Mouse (Mus musculus): ENCODE measurements around the gene Mfap4.

Mfap4 gene

DNA sequence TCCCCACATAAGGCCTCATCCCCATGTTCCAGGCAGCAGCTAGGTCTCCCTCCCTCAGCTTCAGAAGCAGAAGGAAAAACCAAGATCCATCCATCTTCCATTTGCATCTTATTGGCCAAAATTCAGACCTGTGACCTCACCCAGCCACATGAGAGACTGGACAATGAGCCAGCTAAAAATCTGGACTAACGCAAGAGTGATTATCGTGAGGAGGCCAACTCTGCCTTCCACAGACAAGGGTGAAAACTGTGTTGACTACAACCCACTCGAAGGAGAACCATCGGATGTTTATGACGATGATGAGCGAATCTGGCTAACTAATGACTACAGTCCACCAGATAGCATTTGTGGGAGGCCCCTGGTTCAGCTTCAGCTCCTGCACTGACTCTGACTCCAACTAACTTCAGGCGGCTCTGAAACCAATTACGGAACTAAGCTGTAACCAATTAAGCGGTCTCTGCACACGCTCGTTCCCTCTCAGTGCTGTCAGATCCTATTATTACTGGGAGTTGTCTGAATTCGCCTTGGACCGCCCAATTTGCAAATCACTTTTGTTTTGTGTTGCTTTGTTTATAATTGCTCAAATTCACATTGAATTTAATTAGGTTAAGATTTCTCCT is 1.9 kb upstream of the Mfap4 start:
- no peak for DNase-seq (ENCODE audit: low read depth, low spot score)

DNA sequence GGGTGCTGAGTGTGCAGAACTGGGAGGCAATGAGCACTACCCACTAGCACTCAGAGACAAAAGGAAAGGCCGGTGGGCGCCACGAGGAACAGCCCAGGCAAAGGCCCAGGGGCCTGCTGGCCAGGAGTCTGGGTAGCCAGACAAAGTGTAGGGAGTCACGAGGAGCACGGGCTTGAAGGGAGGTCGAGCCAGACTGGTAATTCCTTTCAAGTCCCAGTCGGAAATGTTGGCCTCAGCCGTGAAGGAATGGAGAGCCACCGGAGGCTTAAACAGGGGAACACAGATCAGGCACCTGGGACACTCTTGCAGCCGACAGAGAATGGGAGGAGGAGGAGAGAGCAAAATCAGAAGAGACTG is 997 bp upstream of the Mfap4 start:
- DNase-seq (ENCODE audit: low read depth, low spot score), result no peak

DNA sequence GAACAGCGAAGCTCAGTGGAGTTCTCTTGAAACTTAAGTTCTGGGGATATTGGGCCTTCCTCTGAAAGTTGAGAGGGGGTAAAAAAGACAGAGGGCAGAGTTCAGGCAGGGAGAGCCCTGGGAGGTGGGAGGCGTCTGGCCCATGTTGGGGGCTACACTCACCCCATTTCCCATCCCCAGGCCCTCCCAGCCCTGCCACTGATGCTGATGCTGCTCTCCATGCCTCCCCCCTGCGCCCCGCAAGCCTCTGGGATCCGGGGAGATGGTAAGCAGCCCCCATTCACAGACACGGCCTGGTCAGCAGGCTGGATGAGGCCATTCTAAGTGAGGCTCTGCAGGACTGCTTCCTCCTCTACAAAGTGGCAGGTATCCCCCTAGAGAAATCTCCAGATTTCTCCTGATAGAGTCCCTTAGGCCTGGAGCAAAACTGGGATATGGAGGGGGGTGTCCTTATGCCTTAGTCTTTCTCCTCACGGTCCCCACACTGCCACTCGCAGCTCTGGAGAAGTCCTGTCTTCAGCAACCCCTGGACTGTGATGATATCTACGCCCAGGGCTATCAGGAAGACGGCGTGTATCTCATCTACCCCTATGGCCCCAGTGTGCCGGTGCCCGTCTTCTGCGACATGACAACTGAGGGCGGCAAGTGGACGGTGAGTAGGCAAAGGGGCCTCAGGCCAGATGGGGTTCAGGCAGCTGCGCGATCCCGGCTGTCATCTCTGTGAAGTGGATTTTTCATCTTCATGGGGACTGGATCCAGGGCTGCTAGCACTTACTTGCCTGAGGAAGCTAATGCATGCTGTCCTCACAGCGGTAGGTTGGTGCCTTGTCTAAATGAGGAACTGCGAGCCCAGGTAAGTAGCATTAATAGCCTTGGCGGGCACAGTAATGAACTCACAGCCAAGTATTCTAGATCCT is 568 bp downstream of the Mfap4 start:
- DNase-seq (ENCODE audit: low read depth, low spot score), result no peak

DNA sequence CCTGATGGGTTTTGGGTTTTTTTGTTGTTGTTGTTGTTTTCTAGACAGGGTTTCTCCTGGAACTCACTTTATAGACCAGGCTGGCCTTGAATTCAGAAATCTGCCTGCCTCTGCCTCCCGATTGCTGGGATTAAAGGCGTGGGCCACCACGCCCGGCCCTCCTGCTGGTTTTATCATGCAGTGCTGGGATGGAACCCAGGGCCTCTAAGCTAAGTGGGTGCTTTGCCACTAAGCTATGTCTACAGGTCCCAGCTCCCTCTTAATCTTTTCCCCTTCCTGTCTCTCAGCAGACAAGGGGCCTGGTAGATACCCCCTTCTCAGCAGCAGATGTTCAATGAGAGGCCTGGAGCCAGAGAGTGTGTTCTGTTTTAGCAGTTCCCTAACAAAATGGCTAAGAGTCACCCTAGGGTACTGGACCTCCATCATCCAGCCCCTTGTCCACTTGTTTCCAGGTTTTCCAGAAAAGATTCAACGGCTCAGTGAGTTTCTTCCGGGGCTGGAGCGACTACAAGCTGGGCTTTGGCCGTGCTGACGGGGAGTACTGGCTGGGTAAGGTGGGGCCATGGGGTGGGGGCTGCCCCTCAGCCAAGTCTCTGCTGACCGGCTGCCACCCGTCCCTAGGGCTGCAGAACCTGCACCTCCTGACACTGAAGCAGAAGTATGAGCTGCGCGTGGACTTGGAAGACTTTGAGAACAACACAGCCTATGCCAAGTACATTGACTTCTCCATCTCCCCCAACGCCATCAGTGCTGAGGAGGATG is 1.4 kb downstream of the Mfap4 start:
- no peak for DNase-seq (ENCODE audit: low read depth, low spot score)

DNA sequence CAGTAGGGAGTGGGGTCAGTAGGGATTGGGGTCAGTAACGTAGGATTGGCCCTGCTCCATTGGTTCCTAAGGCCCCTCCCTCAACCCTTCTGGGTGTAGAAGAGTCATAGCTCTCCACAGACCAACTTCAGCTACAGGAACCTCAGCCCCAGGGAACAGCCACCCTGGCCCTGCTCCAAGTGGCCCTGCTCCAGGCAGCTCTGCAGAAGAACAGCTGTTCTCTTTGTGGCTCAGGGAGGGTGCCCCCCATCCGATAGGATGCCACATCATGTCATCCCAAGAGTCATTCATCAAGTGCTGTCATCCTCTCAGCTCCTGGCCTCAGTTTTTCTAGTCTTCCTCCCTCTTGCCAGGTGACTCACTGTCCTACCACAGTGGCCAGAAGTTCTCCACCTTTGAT is 2.2 kb downstream of the Mfap4 start:
- no peak for DNase-seq (ENCODE audit: low read depth, low spot score)

DNA sequence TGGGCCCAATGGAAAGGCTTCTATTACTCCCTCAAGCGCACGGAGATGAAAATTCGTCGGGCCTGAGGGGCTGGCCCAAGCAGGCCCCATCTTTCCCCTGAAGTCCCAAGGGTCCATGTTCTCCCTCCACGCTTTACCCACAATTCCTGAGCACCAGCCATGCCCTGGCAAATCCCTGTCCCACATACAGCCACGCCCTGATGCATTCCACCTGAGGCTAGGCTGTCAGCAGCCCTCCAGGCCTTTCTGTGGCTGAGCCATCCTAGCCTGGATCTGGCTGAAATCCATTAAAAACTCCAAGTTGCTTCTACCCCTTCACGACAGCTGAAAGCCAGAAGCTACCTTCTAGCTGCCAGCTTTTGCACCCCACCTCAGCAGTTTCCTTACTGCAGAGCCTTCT is 2.7 kb downstream of the Mfap4 start:
- no peak for DNase-seq (ENCODE audit: low read depth, low spot score)

DNA sequence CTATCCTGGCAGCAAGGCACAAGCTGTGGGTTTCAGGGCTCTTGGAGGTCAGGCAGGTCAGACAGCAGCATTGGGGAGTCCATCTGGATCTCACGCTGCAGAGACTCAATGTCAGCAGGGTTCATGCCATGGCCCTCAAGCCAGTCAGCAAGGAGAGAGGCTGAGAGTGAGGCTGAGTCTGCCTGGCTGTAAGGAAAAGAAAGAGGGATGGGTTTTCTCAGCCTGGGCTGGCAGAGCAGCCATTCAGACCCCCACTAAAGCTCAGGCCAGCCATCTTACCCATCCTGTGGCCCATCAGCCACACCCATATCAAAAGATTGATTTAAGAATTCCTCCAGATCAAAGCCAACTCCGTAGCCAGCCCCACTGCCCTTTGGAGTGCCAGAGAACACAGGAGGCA is 3.9 kb downstream of the Mfap4 start:
- DNase-seq (ENCODE audit: low read depth, low spot score), result no peak

DNA sequence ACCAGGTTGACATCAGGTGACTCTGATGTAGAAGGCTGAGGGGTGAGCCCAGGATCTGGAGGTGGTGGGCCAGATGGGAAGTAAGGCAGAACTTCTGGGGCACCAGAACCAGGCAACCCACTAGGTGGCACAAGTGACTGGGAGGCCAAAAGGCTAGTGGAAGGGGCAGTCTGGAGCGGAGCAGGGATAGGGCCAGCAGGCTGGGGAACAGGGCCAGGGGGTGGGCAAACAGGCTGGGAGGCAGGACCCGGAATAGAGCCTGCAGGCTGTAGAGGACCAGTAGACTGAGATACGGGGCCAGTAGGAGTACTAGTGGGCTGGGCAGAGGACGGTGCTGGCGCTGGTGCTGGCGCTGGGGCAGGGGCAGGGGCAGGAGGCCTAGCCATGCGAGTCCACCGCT is 4.6 kb downstream of the Mfap4 start:
- no peak for DNase-seq (ENCODE audit: low read depth, low spot score)

DNA sequence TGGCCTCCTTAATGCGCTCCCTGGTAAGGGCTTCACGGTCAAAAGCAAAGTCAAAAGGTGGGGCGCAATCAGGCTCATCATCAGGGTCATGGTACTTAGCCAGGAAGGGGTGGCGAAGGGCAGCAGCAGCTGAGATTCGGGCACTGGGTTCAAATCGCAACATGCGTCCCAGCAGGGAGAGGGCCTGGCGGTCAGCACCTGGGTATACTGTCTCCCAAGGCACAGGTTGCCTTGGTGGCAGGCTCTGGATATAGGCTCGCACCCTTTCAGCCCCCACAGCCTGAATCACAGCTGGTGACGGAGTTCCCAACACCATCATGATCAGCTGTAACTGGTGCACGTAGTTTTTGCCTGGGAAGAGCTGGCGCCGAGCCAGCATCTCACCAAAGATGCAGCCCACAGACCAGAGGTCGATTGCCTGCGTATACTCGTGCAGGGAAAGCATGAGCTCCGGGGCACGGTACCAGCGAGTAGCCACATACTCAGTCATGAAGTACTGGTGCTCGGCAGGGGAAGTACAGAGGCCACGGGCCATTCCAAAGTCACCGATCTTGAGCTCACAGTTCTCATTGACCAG is 5.8 kb downstream of the Mfap4 start:
- no peak for DNase-seq (ENCODE audit: low read depth, low spot score)

DNA sequence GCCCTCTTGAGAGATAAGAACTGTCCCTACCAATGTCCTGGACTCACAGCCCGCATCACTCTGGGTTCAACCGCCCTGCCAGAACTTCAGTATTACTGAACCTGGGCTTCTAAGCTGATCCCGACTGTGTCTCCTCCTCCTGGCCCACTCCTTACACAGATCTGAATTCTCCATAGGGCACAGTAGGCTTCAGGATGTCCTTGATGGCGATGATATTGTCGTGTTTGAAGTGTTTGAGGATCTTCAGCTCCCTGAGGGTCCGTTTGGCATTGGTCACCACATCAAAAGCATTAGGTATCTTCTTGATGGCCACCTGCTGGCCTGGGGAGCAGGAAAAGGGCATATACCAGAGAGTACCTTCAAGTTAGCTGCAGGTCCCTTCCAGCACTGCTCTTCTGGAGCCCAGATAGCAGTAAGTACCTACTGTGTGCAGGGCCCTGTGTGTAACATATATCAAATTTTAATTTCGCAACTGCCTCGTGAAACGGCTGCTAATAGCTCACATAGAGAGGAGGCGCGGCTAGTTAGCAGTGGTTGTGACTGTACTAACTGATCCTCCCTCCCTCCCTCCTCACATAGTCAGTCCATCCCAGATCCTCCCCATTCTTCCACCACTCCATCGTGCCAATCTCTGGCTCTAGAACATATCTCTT is 7.6 kb downstream of the Mfap4 start:
- DNase-seq (ENCODE audit: low read depth, low spot score), result no peak

DNA sequence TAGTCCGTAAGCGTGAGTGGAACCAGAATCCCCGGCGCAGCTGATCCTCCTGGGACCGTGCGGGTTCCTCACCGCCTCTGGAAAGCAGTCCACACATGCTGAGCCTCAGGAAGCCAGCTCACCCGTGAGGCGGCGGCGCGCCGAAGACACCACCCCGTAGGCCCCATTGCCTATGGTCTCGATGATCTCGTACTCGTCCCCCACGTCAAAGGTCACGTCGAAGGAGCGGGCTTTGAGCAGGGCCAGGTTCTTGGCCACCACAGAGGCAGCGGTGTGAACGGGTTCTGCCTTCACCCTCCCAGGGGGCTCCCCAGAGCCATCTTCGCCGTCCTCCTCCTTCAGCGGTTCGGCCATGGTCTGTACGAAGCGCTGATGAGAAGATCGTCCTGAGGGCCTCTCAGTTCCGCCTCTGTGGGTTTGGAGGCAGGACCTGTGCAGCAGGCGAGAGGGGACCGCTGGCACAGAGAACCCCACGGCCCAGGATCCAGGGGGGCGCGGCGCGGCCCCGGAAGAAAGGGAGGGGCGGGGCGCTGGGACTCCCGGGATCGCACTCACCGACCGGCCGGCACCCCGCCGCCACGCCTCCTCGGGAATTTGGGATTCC is 8.4 kb downstream of the Mfap4 start:
- no peak for DNase-seq (ENCODE audit: low read depth, low spot score)

DNA sequence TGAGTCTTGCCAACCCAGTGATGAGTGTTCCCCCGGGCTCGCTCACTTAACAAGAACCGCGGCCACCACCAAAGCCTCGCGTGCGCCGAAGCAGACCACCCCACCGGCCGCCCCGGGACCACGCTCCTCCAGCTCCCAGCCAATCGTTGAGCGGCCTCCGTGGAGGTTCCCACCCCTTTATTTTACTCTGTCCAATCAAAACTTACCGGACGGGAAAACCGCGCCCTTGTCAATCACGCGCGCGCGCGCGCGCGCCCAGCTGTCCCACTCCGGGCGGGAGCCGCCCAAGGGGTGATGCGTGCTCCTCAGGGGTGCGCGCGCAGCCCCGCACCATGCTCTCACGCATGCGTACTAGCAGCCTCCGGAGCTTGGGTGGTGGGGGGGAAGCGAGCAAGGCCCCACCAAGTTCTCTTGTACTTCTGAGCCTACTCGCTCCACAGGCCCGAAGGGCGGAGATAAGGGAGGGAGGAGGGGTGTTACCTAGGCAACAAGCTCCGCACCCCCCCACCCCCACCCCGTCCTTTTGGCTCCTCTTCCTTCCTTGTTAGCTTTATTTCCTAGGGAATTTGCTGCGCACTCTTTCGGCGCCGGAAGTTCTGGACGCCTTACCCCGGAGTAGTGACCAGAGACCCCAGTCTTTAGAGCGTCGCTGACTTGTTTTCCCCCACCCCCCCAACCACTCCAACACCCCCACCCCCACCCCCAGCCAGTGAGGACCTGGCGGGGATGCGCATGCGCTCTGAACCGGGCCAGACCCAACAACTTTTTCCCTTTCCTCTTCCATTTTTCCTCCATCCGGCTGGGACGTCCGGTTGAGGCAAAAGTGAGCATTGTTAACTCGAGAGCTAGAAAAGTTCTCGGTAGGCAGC is 9.1 kb downstream of the Mfap4 start, which contains the start of gene Mapk7:
Mapk7 (minus strand) TSS at position 278 of the 869 bp plus-strand sequence.
- peak; percentile 99 for DNase-seq (ENCODE audit: low read depth, low spot score)

DNA sequence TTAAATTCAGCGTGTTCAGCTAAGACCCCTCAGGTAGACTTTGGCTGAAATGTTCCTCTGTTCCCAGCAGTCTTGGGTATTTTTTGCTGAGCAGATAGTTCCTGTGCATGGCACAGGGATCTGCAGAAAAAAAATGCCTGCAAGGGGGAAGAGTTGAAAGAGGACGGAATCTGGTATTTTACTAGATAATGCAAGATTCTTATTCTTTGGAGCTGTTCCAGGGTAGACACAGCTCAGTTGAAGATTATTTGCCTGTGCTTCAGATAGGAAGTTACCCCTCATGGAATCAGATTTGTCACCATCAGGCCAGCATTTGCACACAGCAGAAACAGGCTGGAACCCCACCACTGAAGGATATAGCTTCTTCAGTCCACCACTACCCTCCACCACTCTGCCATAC is 10.3 kb downstream of the Mfap4 start:
- no peak for DNase-seq (ENCODE audit: low read depth, low spot score)

DNA sequence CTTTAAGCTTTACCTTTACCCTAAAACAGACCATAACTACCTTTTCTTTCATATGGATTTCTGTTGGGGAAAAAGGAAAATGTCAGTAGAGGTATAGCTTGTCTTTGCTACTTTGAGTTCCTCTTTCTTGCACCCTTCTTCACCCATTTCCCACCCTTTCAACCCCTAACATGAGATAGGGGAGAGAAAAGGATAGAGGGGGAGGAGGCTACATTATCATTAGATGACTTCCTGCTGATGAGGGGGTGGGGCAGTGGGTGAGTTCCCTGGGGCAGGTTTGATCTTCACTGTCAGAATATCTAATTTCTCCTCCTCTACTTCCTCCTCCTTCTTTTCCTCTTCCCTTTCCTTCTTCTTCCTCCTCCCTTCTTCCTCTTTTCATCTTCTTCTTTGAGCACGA is 12.3 kb downstream of the Mfap4 start:
- no peak for DNase-seq (ENCODE audit: low read depth, low spot score)

DNA sequence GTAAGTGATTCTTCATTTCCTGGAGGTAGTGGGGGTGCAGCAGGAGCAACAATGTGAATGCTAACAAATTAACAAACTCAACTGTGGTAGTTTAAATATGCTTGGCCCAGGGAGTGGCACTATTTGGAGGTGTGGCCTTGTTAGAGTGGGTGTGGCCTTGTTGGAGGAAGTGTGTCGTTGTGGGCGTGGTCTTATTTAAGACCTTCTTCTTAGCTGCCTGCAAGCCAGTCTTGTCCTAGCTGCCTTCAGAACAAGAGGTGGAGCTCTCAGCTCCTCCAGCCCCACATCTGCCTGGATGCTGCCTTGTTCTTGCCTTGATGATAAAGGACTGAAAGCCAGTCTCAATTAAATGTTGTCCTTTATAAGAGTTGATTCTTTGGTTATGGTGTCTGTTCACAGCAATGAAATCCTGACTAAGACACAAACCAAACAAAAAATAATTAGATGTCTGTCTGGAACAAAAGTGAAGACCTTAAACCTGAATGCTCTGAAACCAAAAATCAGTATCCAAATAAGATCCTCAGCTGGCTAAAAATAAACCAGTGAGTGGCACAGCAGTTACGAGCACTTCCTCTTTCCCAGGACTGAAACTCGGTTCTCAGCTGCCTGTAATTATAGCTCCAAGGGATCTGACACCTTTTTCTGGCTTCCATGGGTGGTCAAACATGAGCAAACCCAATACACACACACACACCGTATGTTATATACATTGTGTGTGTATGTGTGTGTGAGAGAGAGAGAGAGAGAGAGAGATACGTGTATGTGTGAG is 13.7 kb downstream of the Mfap4 start:
- DNase-seq (ENCODE audit: low read depth, low spot score), result no peak

DNA sequence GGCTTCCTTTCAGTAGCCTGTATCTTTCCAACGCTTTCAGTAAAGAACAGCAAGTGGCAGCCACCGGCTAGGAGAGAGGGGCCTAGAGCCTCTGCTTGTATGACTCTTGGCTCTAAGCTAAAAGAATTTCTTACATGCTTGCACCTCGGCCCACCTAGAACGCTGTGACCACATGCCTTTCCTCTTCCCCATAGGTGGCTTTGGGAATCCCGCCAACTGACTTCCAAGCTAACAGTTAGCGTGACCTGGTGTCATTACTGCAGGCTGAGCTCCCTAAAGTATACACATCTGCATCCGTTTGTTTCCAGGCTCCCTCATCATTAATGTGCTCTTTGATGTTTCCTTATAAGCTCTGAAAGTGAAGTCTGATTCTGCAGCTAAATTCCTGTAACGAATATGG is 18.7 kb downstream of the Mfap4 start:
- no peak for DNase-seq (ENCODE audit: low read depth, low spot score)

DNA sequence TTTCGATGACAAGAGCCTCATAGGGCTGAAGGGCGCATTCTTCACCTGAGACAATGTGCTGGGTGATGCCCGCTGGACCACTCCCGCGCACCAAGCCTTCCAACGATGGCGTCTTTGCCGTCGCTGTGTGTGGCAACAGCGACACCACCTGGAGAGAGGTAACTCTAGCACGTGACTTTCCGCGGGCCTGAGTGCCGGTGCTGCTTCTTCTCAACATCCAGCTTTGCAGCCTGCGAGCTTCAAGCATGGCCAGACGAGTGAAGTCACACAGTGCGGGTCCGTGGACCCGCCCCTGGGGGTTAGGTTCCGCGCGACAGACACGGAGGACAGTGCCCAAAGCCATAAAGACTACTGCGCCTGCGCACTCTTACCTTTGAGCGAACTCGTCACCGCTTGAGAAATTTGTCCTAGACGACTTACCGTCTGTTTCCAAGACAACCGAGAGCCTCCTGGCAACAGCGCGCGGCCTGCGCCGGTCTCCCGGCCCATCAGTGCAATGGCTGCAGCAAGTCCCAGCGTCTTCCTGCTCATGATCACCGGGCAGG is 19.6 kb downstream of the Mfap4 start, which contains the start of gene B9d1:
B9d1 (plus strand) TSS at position 432 of the 545 bp plus-strand sequence.
- peak; percentile 96 for DNase-seq (ENCODE audit: low read depth, low spot score)

DNA sequence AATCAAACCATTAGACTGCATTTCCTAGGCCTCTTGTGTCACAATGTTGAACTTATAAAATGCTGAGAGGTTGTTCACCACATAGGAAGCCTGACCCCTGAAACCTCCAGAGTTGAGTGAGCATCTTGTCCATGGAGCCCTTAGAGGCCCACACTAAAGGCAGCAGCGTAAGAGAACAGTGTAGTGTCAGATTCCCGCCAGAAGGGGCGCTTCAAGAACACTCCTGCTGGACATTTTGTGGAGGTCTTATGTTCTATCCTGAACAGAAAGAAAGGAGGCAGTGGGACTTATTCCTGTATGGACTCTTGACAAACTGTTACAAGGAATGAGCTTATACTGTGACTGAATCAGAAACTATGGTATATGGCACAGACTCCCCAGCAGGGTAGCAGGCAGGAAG is 29.7 kb downstream of the Mfap4 start:
- no peak for DNase-seq (ENCODE audit: low read depth, low spot score)

DNA sequence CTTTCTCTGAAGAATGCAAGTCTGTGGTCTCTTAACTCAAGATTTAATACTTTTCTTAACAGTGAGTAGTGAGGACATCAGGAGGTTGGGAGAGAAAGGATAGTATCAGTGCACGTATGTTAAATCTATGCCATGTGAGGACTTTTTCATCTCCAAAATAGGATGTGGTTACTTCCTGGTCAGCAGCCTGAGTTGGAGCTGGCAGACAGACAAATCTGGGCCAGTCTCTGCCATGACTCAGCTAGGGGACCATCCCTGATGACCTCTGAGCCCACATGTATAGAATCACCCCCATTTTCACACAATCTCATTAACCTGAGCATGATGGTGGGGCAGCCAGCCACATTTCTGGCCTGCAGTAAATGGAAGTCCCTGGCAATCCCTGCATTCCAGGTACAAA is 32.7 kb downstream of the Mfap4 start:
- no peak for DNase-seq (ENCODE audit: low read depth, low spot score)

Data from skeletal muscle tissue, adult 2 months (tissue).